23 mouse cellular contexts compared by ENCODE assay signal in genomic region chr5:85485157-85485556, GRCm38 (mm10).
DNase-seq lines count a peak whose midpoint lies in the region; ATAC-seq and TF ChIP-seq lines count a peak whose summit lies in the region.
"Had no signal": no experiment of that assay in that cellular context is flagged by ENCODE, and none has a peak within 500 bp of the region (broad histone marks: within the 10 kb centered on the region; RNA-seq: fewer than 3 reads in every experiment).

No protein-coding gene starts in this region.

- no peak overlapping the region for H3K4me2 ChIP-seq in forebrain, embryonic 11.5 days (ENCODE audit: low read depth, low read length, severe bottlenecking)
- H3K4me2 ChIP-seq in forebrain, embryonic 13.5 days: no peak overlapping the region
- H3K4me2 ChIP-seq in forebrain, postnatal 0 days (ENCODE audit: low read depth): no peak overlapping the region
- no peak overlapping the region for H3K4me2 ChIP-seq in midbrain, embryonic 12.5 days (replicated peaks)
- no peak overlapping the region for H3K4me2 ChIP-seq in midbrain, postnatal 0 days (ENCODE audit: low read depth, low read length, poor library complexity, severe bottlenecking)
- H3K4me2 ChIP-seq: embryonic facial prominence, embryonic 13.5 days; embryonic facial prominence, embryonic 15.5 days had no signal

- no peak overlapping the region for H3K27ac ChIP-seq in forebrain, embryonic 11.5 days (ENCODE audit: low read depth, low read length)
- H3K27ac ChIP-seq in forebrain, embryonic 10.5 days: no peak overlapping the region
- H3K27ac ChIP-seq in forebrain, embryonic 13.5 days: no peak overlapping the region
- no peak overlapping the region for H3K27ac ChIP-seq in forebrain, postnatal 0 days (ENCODE audit: low read depth, low read length)
- H3K27ac ChIP-seq in midbrain, embryonic 12.5 days (replicated peaks): no peak overlapping the region
- no peak overlapping the region for H3K27ac ChIP-seq in midbrain, postnatal 0 days (ENCODE audit: low read depth, low read length)
- H3K27ac ChIP-seq: embryonic facial prominence, embryonic 13.5 days; embryonic facial prominence, embryonic 15.5 days had no signal

- ATAC-seq in forebrain, embryonic 11.5 days (replicated peaks; ENCODE audit: low FRiP score): peak; percentile 74
- peak; percentile 77; the same call in 1 of the 2 replicates for ATAC-seq in forebrain, embryonic 13.5 days
- ATAC-seq in forebrain, postnatal 0 days: no peak
- ATAC-seq in midbrain, embryonic 12.5 days (ENCODE audit: low FRiP score, low read depth): peak; percentile 60; the same call in 1 of the 2 replicates
- ATAC-seq in midbrain, postnatal 0 days (ENCODE audit: low FRiP score): no peak
- ATAC-seq: activated CD4-positive, CD25-positive, alpha-beta regulatory T cell, adult 4 months; CD4-positive, CD25-positive, alpha-beta regulatory T cell, adult 4 months; Patski had no signal

- TF ChIP-seq CTCF in forebrain, postnatal 0 days (IDR thresholded peaks at IDR 0.05; ENCODE audit: low read depth): no peak
- TF ChIP-seq CTCF in midbrain, postnatal 0 days (IDR thresholded peaks at IDR 0.05): no peak

- H3K27me3 ChIP-seq in forebrain, embryonic 11.5 days (ENCODE audit: control insufficient read depth, insufficient read depth, low read length): no peaks in the 10 kb centered on the region
- H3K27me3 ChIP-seq in forebrain, embryonic 10.5 days (ENCODE audit: poor library complexity, severe bottlenecking): no peaks in the 10 kb centered on the region
- no peaks in the 10 kb centered on the region for H3K27me3 ChIP-seq in forebrain, embryonic 13.5 days
- H3K27me3 ChIP-seq in forebrain, postnatal 0 days (ENCODE audit: insufficient read depth, low read length): no peaks in the 10 kb centered on the region
- H3K27me3 ChIP-seq in midbrain, embryonic 12.5 days: no peaks in the 10 kb centered on the region
- no peaks in the 10 kb centered on the region for H3K27me3 ChIP-seq in midbrain, postnatal 0 days (ENCODE audit: insufficient read depth, low read length)
- H3K27me3 ChIP-seq: CH12.LX; embryonic facial prominence, embryonic 13.5 days; embryonic facial prominence, embryonic 15.5 days; Patski had no signal

- no peak overlapping the region for H3K9ac ChIP-seq in forebrain, embryonic 11.5 days (ENCODE audit: low read length)
- no peak overlapping the region for H3K9ac ChIP-seq in forebrain, embryonic 13.5 days
- H3K9ac ChIP-seq in forebrain, postnatal 0 days: no peak overlapping the region
- no peak overlapping the region for H3K9ac ChIP-seq in midbrain, embryonic 12.5 days (replicated peaks)
- no peak overlapping the region for H3K9ac ChIP-seq in midbrain, postnatal 0 days (replicated peaks; ENCODE audit: low read length, poor library complexity, severe bottlenecking)
- H3K9ac ChIP-seq: embryonic facial prominence, embryonic 13.5 days; embryonic facial prominence, embryonic 15.5 days had no signal

- H3K36me3 ChIP-seq in forebrain, embryonic 11.5 days (ENCODE audit: control insufficient read depth, insufficient read depth, low read length): no peaks in the 10 kb centered on the region
- no peaks in the 10 kb centered on the region for H3K36me3 ChIP-seq in forebrain, embryonic 10.5 days (replicated peaks)
- no peaks in the 10 kb centered on the region for H3K36me3 ChIP-seq in forebrain, embryonic 13.5 days (ENCODE audit: poor library complexity, severe bottlenecking)
- no peaks in the 10 kb centered on the region for H3K36me3 ChIP-seq in forebrain, postnatal 0 days (ENCODE audit: insufficient read depth)
- no peaks in the 10 kb centered on the region for H3K36me3 ChIP-seq in midbrain, embryonic 12.5 days
- no peaks in the 10 kb centered on the region for H3K36me3 ChIP-seq in midbrain, postnatal 0 days (ENCODE audit: insufficient read depth, low read length)
- H3K36me3 ChIP-seq: embryonic facial prominence, embryonic 13.5 days; embryonic facial prominence, embryonic 15.5 days; G1E had no signal

- no peak overlapping the region for H3K4me3 ChIP-seq in forebrain, embryonic 11.5 days (ENCODE audit: low read depth, low read length)
- no peak overlapping the region for H3K4me3 ChIP-seq in forebrain, embryonic 10.5 days
- H3K4me3 ChIP-seq in forebrain, embryonic 13.5 days: no peak overlapping the region
- no peak overlapping the region for H3K4me3 ChIP-seq in forebrain, postnatal 0 days (ENCODE audit: low read depth, low read length)
- no peak overlapping the region for H3K4me3 ChIP-seq in midbrain, embryonic 12.5 days
- H3K4me3 ChIP-seq in midbrain, postnatal 0 days (ENCODE audit: low read depth, low read length): no peak overlapping the region
- H3K4me3 ChIP-seq: embryonic facial prominence, embryonic 13.5 days; embryonic facial prominence, embryonic 15.5 days; erythroblast, embryonic 14.5 days had no signal

- no peak for DNase-seq in forebrain, embryonic 11.5 days (ENCODE audit: low spot score)
- no peak for DNase-seq in forebrain, embryonic 10.5 days (ENCODE audit: extremely low spot score, low spot score)
- DNase-seq in forebrain, postnatal 0 days: no peak
- DNase-seq in midbrain, postnatal 0 days (ENCODE audit: low spot score): no peak
- DNase-seq: adrenal gland, adult 8-10 months; adrenal gland, postnatal 14 days; adrenal gland, postnatal 36 days; B cell, adult 2 months; cerebellum, adult 11 months; cerebellum, adult 18-20 months; cerebellum, adult 8-10 months; cerebellum, adult 9-11 months; embryo, embryonic 11 days had no signal

- no peaks in the 10 kb centered on the region for H3K9me3 ChIP-seq in forebrain, embryonic 11.5 days (ENCODE audit: control insufficient read depth, low read length)
- H3K9me3 ChIP-seq in forebrain, embryonic 10.5 days: no peaks in the 10 kb centered on the region
- no peaks in the 10 kb centered on the region for H3K9me3 ChIP-seq in forebrain, embryonic 13.5 days (replicated peaks)
- no peaks in the 10 kb centered on the region for H3K9me3 ChIP-seq in forebrain, postnatal 0 days (ENCODE audit: low read length)
- H3K9me3 ChIP-seq in midbrain, embryonic 12.5 days: no peaks in the 10 kb centered on the region
- no peaks in the 10 kb centered on the region for H3K9me3 ChIP-seq in midbrain, postnatal 0 days (ENCODE audit: low read length)
- H3K9me3 ChIP-seq: embryonic facial prominence, embryonic 13.5 days; embryonic facial prominence, embryonic 15.5 days; G1E had no signal

- H3K4me1 ChIP-seq in forebrain, embryonic 11.5 days (replicated peaks; ENCODE audit: control insufficient read depth, insufficient read depth, low read length): no peaks in the 10 kb centered on the region
- no peaks in the 10 kb centered on the region for H3K4me1 ChIP-seq in forebrain, embryonic 10.5 days
- peaks cover 3% of the 10 kb centered on the region; the same call in 1 of the 2 replicates for H3K4me1 ChIP-seq in forebrain, embryonic 13.5 days
- no peaks in the 10 kb centered on the region for H3K4me1 ChIP-seq in forebrain, postnatal 0 days (ENCODE audit: insufficient read depth)
- no peaks in the 10 kb centered on the region for H3K4me1 ChIP-seq in midbrain, embryonic 12.5 days
- H3K4me1 ChIP-seq in midbrain, postnatal 0 days (ENCODE audit: insufficient read depth, low read length): no peaks in the 10 kb centered on the region
- H3K4me1 ChIP-seq: embryonic facial prominence, embryonic 13.5 days; embryonic facial prominence, embryonic 15.5 days had no signal

Comparison
In these comparisons a context has a peak if more than half of its experiments do, and no peak if none do; other contexts are left out.
1. ATAC-seq: peak in forebrain, embryonic 11.5 days (single experiment), forebrain, embryonic 13.5 days (single experiment) and midbrain, embryonic 12.5 days (single experiment); none in forebrain, postnatal 0 days (single experiment) and midbrain, postnatal 0 days (single experiment).